Mouse (Mus musculus): ENCODE results near the gene Sgsm2. TPM values are rescaled to one million over a fixed set of nuclear protein-coding genes. Genes with fewer than 3 reads are reported as not detected.

The Sgsm2 gene
- total and polyA plus RNA-seq, 3 experiments, result 5.1 to 8.3 (median 5.3) TPM

DNA sequence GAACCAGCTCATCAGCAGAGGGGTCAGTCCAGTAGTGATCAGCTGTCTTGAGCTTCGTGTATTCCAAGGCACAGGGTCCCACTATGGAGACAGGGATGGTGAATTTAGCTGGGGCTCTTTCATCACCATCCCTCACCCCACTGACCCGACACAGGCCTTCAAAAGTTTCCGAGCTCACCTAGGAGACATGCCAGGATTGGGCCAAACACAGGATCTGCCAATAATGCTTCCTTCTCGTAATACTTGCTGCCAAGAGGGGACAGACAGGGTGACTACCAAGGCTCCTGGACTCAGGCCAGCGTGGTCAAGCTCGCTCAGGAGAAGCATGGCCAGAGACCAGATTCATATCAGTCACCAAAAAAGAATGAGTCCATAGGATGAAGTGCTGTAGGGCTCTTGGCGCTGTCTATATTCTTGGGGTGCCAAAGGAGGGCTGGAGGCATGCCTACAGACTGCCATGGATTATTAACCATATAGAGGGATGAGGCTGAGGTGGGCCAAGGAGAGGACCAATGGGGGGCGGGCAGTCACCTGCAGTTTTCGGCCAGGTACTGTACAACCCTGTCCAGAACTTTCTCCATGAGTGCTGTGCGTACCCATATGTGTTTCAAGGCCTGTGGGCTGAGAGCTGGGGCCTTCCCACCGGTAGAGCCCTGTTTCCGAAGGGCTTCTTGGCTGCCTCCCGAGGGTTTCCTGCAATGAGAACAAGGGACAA lies 28.7 kb downstream of the Sgsm2 start:
- no peak for DNase-seq
- Histone ChIP-seq H3K9ac (ENCODE audit: low read depth, low read length) (no peak overlapping the region), H3K79me2 (replicated peaks; ENCODE audit: control insufficient read depth, insufficient read depth, low read length) (no peaks in the 10 kb centered on the region), H3K4me3 (no peak overlapping the region), H3K27me3 (ENCODE audit: control insufficient read depth, insufficient read depth, low read length) (no peaks in the 10 kb centered on the region), H3K36me3 (ENCODE audit: control insufficient read depth, insufficient read depth, low read length) (no peaks in the 10 kb centered on the region), H3K4me1 (ENCODE audit: control insufficient read depth, insufficient read depth, low read length) (peaks cover 6% of the 10 kb centered on the region), H3K27ac (no peak overlapping the region)
- 81% methylated on average over 13 of the region's 13 CpGs for WGBS
- TF ChIP-seq POLR2A (IDR thresholded peaks at IDR 0.05; ENCODE audit: insufficient read depth, low read depth, low read length), result no peak
- no peak for TF ChIP-seq EP300 (IDR thresholded peaks at IDR 0.05; ENCODE audit: insufficient read depth, low read depth, low read length)
- no peak for TF ChIP-seq CTCF (IDR thresholded peaks at IDR 0.05)
- intact Hi-C loops (cut with DNase I), result no loop called here

GRCm38 (mm10) chr11:74867181-74867580 lies 29.7 kb downstream of the Sgsm2 start:
- Histone ChIP-seq H3K27me3 (ENCODE audit: control insufficient read depth, insufficient read depth, low read length) (no peaks in the 10 kb centered on the region), H3K27ac (peak overlapping the region; percentile 62)
- intact Hi-C loops (cut with DNase I), result no loop called here

DNA sequence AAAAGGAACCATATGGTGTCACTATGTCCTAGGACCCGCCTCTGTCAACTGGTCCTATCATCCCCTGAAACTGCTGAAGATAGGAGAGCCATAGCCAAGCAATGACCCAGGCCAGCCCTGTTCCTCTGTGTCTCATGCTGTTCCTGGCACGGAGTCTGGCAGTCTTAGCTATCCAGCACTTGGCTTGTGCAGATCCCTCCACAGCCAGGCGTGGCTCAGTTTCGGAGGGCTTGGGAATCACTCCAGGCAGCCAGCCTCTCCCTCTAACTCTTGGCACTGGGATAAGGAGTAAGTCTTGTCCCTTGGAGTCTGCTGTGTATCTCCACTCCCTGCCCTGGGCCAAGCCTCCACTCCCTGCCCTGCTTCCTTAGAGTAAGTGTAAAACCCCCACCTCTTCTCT lies 30.2 kb downstream of the Sgsm2 start:
- H3K79me2 ChIP-seq (replicated peaks; ENCODE audit: control insufficient read depth, insufficient read depth, low read length), result no peaks in the 10 kb centered on the region
- H3K27ac ChIP-seq, result peak overlapping the region; percentile 62
- H3K4me3 ChIP-seq, result no peak overlapping the region
- TF ChIP-seq EP300 (IDR thresholded peaks at IDR 0.05; ENCODE audit: insufficient read depth, low read depth, low read length), result peak; percentile 89
- no peak for TF ChIP-seq POLR2A (IDR thresholded peaks at IDR 0.05; ENCODE audit: insufficient read depth, low read depth, low read length)
- TF ChIP-seq CTCF (IDR thresholded peaks at IDR 0.05), result 0 out of 2 replicates have a peak, but pooled peaks have one; percentile 3
- DNase-seq, result peak; percentile 78 to 89
- H3K27me3 ChIP-seq (ENCODE audit: control insufficient read depth, insufficient read depth, low read length), result no peaks in the 10 kb centered on the region
- intact Hi-C loops (cut with DNase I), result no loop called here
- H3K4me1 ChIP-seq (ENCODE audit: control insufficient read depth, insufficient read depth, low read length), result peaks cover 6% of the 10 kb centered on the region
- H3K36me3 ChIP-seq (ENCODE audit: control insufficient read depth, insufficient read depth, low read length), result no peaks in the 10 kb centered on the region
- H3K9ac ChIP-seq (ENCODE audit: low read depth, low read length), result no peak overlapping the region
- 38% methylated on average over 4 of the region's 4 CpGs for WGBS

More at GRCm38 (mm10) chr11:74867181-74867580, 29.7 kb downstream of the Sgsm2 start:
- Histone ChIP-seq H3K36me3 (ENCODE audit: control insufficient read depth, insufficient read depth, low read length) (no peaks in the 10 kb centered on the region), H3K79me2 (replicated peaks; ENCODE audit: control insufficient read depth, insufficient read depth, low read length) (no peaks in the 10 kb centered on the region), H3K9ac (ENCODE audit: low read depth, low read length) (no peak overlapping the region), H3K4me1 (ENCODE audit: control insufficient read depth, insufficient read depth, low read length) (peaks cover 6% of the 10 kb centered on the region), H3K4me3 (no peak overlapping the region)
- TF ChIP-seq EP300 (IDR thresholded peaks at IDR 0.05; ENCODE audit: insufficient read depth, low read depth, low read length) (peak; percentile 63; the same call in 1 of the 2 replicates), CTCF (IDR thresholded peaks at IDR 0.05) (no peak), POLR2A (IDR thresholded peaks at IDR 0.05; ENCODE audit: insufficient read depth, low read depth, low read length) (no peak)
- peak; percentile 73 to 89 for DNase-seq
- 57% methylated on average over 2 of the region's 2 CpGs for WGBS

- Histone ChIP-seq H3K27me3 (ENCODE audit: control insufficient read depth, insufficient read depth, low read length) (no peaks in the 10 kb centered on the region), H3K36me3 (ENCODE audit: control insufficient read depth, insufficient read depth, low read length) (no peaks in the 10 kb centered on the region), H3K27ac (no peak overlapping the region), H3K79me2 (replicated peaks; ENCODE audit: control insufficient read depth, insufficient read depth, low read length) (no peaks in the 10 kb centered on the region), H3K9ac (ENCODE audit: low read depth, low read length) (no peak overlapping the region), H3K4me1 (ENCODE audit: control insufficient read depth, insufficient read depth, low read length) (peaks cover 7% of the 10 kb centered on the region), H3K4me3 (no peak overlapping the region)
- 87% methylated on average over 9 of the region's 9 CpGs for WGBS
- DNase-seq, result no peak
- TF ChIP-seq POLR2A (IDR thresholded peaks at IDR 0.05; ENCODE audit: insufficient read depth, low read depth, low read length), result no peak
- no peak for TF ChIP-seq EP300 (IDR thresholded peaks at IDR 0.05; ENCODE audit: insufficient read depth, low read depth, low read length)
- no peak for TF ChIP-seq CTCF (IDR thresholded peaks at IDR 0.05)
- intact Hi-C loops (cut with DNase I), result no loop called here
Measured at GRCm38 (mm10) chr11:74865252-74865651, 31.6 kb downstream of the Sgsm2 start.

DNA sequence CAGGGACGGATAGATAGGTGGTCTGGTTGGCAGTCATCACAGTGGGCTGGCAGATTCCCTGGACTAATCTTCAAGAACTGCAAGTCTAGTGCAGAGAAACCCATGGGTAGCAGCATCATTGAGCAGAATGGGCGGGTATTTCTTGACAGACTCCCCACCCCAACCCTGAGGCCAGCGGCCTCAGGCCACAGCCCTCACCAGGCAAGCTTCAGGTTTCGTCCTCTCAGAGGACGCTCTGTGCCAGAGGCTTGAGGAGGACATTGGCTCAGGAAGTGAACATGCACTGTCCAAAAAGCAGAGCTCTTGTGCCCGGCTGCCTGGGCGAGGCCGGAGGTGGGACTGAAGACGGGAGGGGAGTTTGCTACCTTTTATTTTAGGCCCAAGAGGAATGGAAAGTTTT lies 32.4 kb downstream of the Sgsm2 start:
- WGBS, result 74% methylated on average over 9 of the region's 9 CpGs
- no peak overlapping the region for H3K27ac ChIP-seq
- no peak overlapping the region for H3K4me3 ChIP-seq
- TF ChIP-seq EP300 (IDR thresholded peaks at IDR 0.05; ENCODE audit: insufficient read depth, low read depth, low read length) (no peak), CTCF (IDR thresholded peaks at IDR 0.05) (no peak), POLR2A (IDR thresholded peaks at IDR 0.05; ENCODE audit: insufficient read depth, low read depth, low read length) (no peak)
- no peak overlapping the region for H3K9ac ChIP-seq (ENCODE audit: low read depth, low read length)
- intact Hi-C loops (cut with DNase I), result no loop called here
- H3K79me2 ChIP-seq (replicated peaks; ENCODE audit: control insufficient read depth, insufficient read depth, low read length), result no peaks in the 10 kb centered on the region
- H3K27me3 ChIP-seq (ENCODE audit: control insufficient read depth, insufficient read depth, low read length), result no peaks in the 10 kb centered on the region
- H3K36me3 ChIP-seq (ENCODE audit: control insufficient read depth, insufficient read depth, low read length), result no peaks in the 10 kb centered on the region
- H3K4me1 ChIP-seq (ENCODE audit: control insufficient read depth, insufficient read depth, low read length), result peaks cover 7% of the 10 kb centered on the region
- no peak for DNase-seq

DNA sequence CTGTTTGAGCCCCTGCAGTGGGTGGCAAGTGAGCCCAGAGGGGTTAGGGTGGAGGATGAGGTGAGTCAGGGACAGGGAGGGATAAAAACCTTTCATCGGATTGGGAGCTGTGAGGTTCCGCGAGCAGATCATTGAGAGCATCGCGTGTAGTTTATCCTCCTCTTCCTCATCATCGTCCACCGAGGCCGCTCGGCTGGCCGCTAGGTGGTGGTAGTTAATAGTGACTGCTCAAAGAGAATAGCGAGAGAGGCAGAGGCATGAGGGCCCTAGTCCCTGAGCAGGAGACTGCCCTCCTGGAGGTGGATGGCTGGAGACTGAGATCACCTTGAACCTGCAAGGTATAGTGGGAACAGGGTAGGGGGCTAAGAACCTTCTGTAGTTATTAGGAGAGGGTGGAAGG lies 33.4 kb downstream of the Sgsm2 start:
- 33% methylated on average over 11 of the region's 11 CpGs for WGBS
- Histone ChIP-seq H3K9ac (ENCODE audit: low read depth, low read length) (no peak overlapping the region), H3K4me3 (no peak overlapping the region), H3K79me2 (replicated peaks; ENCODE audit: control insufficient read depth, insufficient read depth, low read length) (no peaks in the 10 kb centered on the region), H3K27ac (no peak overlapping the region), H3K27me3 (ENCODE audit: control insufficient read depth, insufficient read depth, low read length) (no peaks in the 10 kb centered on the region), H3K36me3 (ENCODE audit: control insufficient read depth, insufficient read depth, low read length) (no peaks in the 10 kb centered on the region), H3K4me1 (ENCODE audit: control insufficient read depth, insufficient read depth, low read length) (peaks cover 7% of the 10 kb centered on the region)
- no peak for TF ChIP-seq POLR2A (IDR thresholded peaks at IDR 0.05; ENCODE audit: insufficient read depth, low read depth, low read length)
- TF ChIP-seq CTCF (IDR thresholded peaks at IDR 0.05), result peak; percentile 60
- DNase-seq, result peak in 1 of 2 experiments; percentile 48
- intact Hi-C loops (cut with DNase I), result no loop called here
